Mouse (Mus musculus): ENCODE measurements around the gene Abca4. TPM values are rescaled to one million over a fixed set of nuclear protein-coding genes. Genes with fewer than 3 reads are reported as not detected.

Gene Abca4
- polyA plus RNA-seq, 1 experiment, result 8.2 TPM

- no peak overlapping the region for H3K4me3 ChIP-seq (ENCODE audit: insufficient read depth, low read depth, low read length)
- peaks cover 14% of the 10 kb centered on the region for H3K4me1 ChIP-seq (ENCODE audit: control insufficient read depth, insufficient read depth, low read length)
- no peak for DNase-seq
- 78% methylated on average over 14 of the region's 14 CpGs for WGBS
- H3K36me3 ChIP-seq (ENCODE audit: control insufficient read depth, insufficient read depth, low read length), result no peaks in the 10 kb centered on the region
- TF ChIP-seq POLR2A (IDR thresholded peaks at IDR 0.05; ENCODE audit: low read depth, low read length) (no peak), CTCF (conservative IDR thresholded peaks at IDR 0.05; ENCODE audit: insufficient read depth, insufficient read length, low read depth, low read length) (no peak)
- no peaks in the 10 kb centered on the region for H3K27me3 ChIP-seq (replicated peaks; ENCODE audit: control insufficient read depth, insufficient read depth, low read length)
- H3K27ac ChIP-seq (ENCODE audit: insufficient read depth, low read depth, low read length), result 0 out of 2 replicates have a peak overlapping the region, but pooled peaks have one; percentile 5
Observed at GRCm38 (mm10) chr3:122107643-122108194, 63.5 kb downstream of the Abca4 start.

GRCm38 (mm10) chr3:122109461-122109860, 65.2 kb downstream of the Abca4 start:
- Histone ChIP-seq H3K36me3 (ENCODE audit: control insufficient read depth, insufficient read depth, low read length) (no peaks in the 10 kb centered on the region), H3K4me1 (ENCODE audit: control insufficient read depth, insufficient read depth, low read length) (peaks cover 4% of the 10 kb centered on the region), H3K27ac (ENCODE audit: insufficient read depth, low read depth, low read length) (peak overlapping the region; percentile 31; the same call in 1 of the 2 replicates), H3K4me3 (ENCODE audit: insufficient read depth, low read depth, low read length) (no peak overlapping the region), H3K27me3 (replicated peaks; ENCODE audit: control insufficient read depth, insufficient read depth, low read length) (no peaks in the 10 kb centered on the region)
- TF ChIP-seq POLR2A (IDR thresholded peaks at IDR 0.05; ENCODE audit: low read depth, low read length), result no peak
- no peak for TF ChIP-seq CTCF (conservative IDR thresholded peaks at IDR 0.05; ENCODE audit: insufficient read depth, insufficient read length, low read depth, low read length)
- WGBS, result 42% methylated on average over 4 of the region's 4 CpGs
- DNase-seq, result peak; percentile 87

- no peak overlapping the region for H3K27ac ChIP-seq (ENCODE audit: insufficient read depth, low read depth, low read length)
- WGBS, result 72% methylated on average over 9 of the region's 9 CpGs
- H3K4me3 ChIP-seq (ENCODE audit: insufficient read depth, low read depth, low read length), result no peak overlapping the region
- no peak for TF ChIP-seq CTCF (conservative IDR thresholded peaks at IDR 0.05; ENCODE audit: insufficient read depth, insufficient read length, low read depth, low read length)
- TF ChIP-seq POLR2A (IDR thresholded peaks at IDR 0.05; ENCODE audit: low read depth, low read length), result no peak
- H3K36me3 ChIP-seq (ENCODE audit: control insufficient read depth, insufficient read depth, low read length), result no peaks in the 10 kb centered on the region
- H3K27me3 ChIP-seq (replicated peaks; ENCODE audit: control insufficient read depth, insufficient read depth, low read length), result no peaks in the 10 kb centered on the region
- H3K4me1 ChIP-seq (ENCODE audit: control insufficient read depth, insufficient read depth, low read length), result peaks cover 4% of the 10 kb centered on the region
- no peak for DNase-seq
Observed at GRCm38 (mm10) chr3:122111141-122111981, 67.1 kb downstream of the Abca4 start.

GRCm38 (mm10) chr3:122118651-122119214, 74.5 kb downstream of the Abca4 start:
- H3K4me3 ChIP-seq (ENCODE audit: insufficient read depth, low read depth, low read length), result no peak overlapping the region
- WGBS, result 47% methylated on average over 9 of the region's 9 CpGs
- no peak for TF ChIP-seq CTCF (conservative IDR thresholded peaks at IDR 0.05; ENCODE audit: insufficient read depth, insufficient read length, low read depth, low read length)
- no peak for TF ChIP-seq POLR2A (IDR thresholded peaks at IDR 0.05; ENCODE audit: low read depth, low read length)
- no peaks in the 10 kb centered on the region; the same call in 1 of the 2 replicates for H3K4me1 ChIP-seq (ENCODE audit: control insufficient read depth, insufficient read depth, low read length)
- DNase-seq, result no peak
- no peaks in the 10 kb centered on the region for H3K36me3 ChIP-seq (ENCODE audit: control insufficient read depth, insufficient read depth, low read length)
- H3K27me3 ChIP-seq (replicated peaks; ENCODE audit: control insufficient read depth, insufficient read depth, low read length), result no peaks in the 10 kb centered on the region
- no peak overlapping the region for H3K27ac ChIP-seq (ENCODE audit: insufficient read depth, low read depth, low read length)

- DNase-seq, result no peak
- Histone ChIP-seq H3K4me3 (ENCODE audit: insufficient read depth, low read depth, low read length) (no peak overlapping the region), H3K4me1 (ENCODE audit: control insufficient read depth, insufficient read depth, low read length) (no peaks in the 10 kb centered on the region; the same call in 1 of the 2 replicates), H3K27me3 (replicated peaks; ENCODE audit: control insufficient read depth, insufficient read depth, low read length) (no peaks in the 10 kb centered on the region), H3K27ac (ENCODE audit: insufficient read depth, low read depth, low read length) (peak overlapping the region; percentile 73), H3K36me3 (ENCODE audit: control insufficient read depth, insufficient read depth, low read length) (no peaks in the 10 kb centered on the region)
- TF ChIP-seq CTCF (conservative IDR thresholded peaks at IDR 0.05; ENCODE audit: insufficient read depth, insufficient read length, low read depth, low read length), result 0 out of 2 replicates have a peak, but pooled peaks have one; percentile 14
- TF ChIP-seq POLR2A (IDR thresholded peaks at IDR 0.05; ENCODE audit: low read depth, low read length), result no peak
- WGBS, result 77% methylated on average over 7 of the region's 7 CpGs
Observed at GRCm38 (mm10) chr3:122119733-122120132, 75.5 kb downstream of the Abca4 start.

- no peaks in the 10 kb centered on the region for H3K36me3 ChIP-seq (ENCODE audit: control insufficient read depth, insufficient read depth, low read length)
- peak overlapping the region; percentile 73 for H3K27ac ChIP-seq (ENCODE audit: insufficient read depth, low read depth, low read length)
- H3K4me3 ChIP-seq (ENCODE audit: insufficient read depth, low read depth, low read length), result no peak overlapping the region
- DNase-seq, result peak; percentile 90
- no peak for TF ChIP-seq POLR2A (IDR thresholded peaks at IDR 0.05; ENCODE audit: low read depth, low read length)
- no peak for TF ChIP-seq CTCF (conservative IDR thresholded peaks at IDR 0.05; ENCODE audit: insufficient read depth, insufficient read length, low read depth, low read length)
- H3K27me3 ChIP-seq (replicated peaks; ENCODE audit: control insufficient read depth, insufficient read depth, low read length), result no peaks in the 10 kb centered on the region
- no peaks in the 10 kb centered on the region; the same call in 1 of the 2 replicates for H3K4me1 ChIP-seq (ENCODE audit: control insufficient read depth, insufficient read depth, low read length)
- WGBS, result 74% methylated on average over 7 of the region's 7 CpGs
Observed at GRCm38 (mm10) chr3:122120217-122120616, 76.0 kb downstream of the Abca4 start.
